In genomic region chr2:146745683-146746047, GRCm38 (mm10) we compare ENCODE assay signal across 8 mouse cellular contexts.
DNase-seq lines count a peak whose midpoint lies in the region.

No protein-coding gene starts in this region.

- intact Hi-C loops in heart, postnatal 10 days (cut with DNase I), result no loop called here
- intact Hi-C loops in left cerebral cortex, postnatal 10 days (cut with DNase I), result no loop called here
- intact Hi-C loops in gastrocnemius, postnatal 14 days (cut with DNase I; ENCODE audit: low total_unique reads), result no loop called here

- peak; percentile 64 for DNase-seq in Muller cell, postnatal 12 days (ENCODE audit: inconsistent ontology term)
- DNase-seq in cerebellum, adult 9-11 months, result peak; percentile 57
- DNase-seq in heart, postnatal 10 days, result peak; percentile 1 to 17
- DNase-seq in left cerebral cortex, postnatal 10 days (ENCODE audit: extremely low spot score in 1 of 2, low spot score in 2 of 2), result peak; percentile 44 to 52
- DNase-seq in right cerebral cortex, postnatal 4 days, result peak; percentile 44
- no peak for DNase-seq in gastrocnemius, postnatal 14 days
- DNase-seq in B cell, adult 2 months, result no peak
- no peak for DNase-seq in thymus, postnatal 4 days

Comparison
In these comparisons a context has a peak if more than half of its experiments do, and no peak if none do; other contexts are left out.
1. DNase-seq: peak in Muller cell, postnatal 12 days (single experiment), cerebellum, adult 9-11 months (single experiment), heart, postnatal 10 days (2 of 2), left cerebral cortex, postnatal 10 days (2 of 2) and right cerebral cortex, postnatal 4 days (single experiment); none in gastrocnemius, postnatal 14 days (single experiment), B cell, adult 2 months (0 of 2) and thymus, postnatal 4 days (single experiment).